Mouse (Mus musculus) ES-E14 (cell line): ENCODE measurements around the gene Nrcam. TPM values are rescaled to one million over a fixed set of nuclear protein-coding genes. Genes with fewer than 3 reads are reported as not detected.

Experiments
- DNase-seq: peaks from one replicate; pipeline ENCODE4 v3.0.0-alpha.2; 2013; ENCODE audit warnings: low read depth, low spot score
- H3K27ac ChIP-seq: 2 replicates; pipeline ENCODE4 v1.5.1; 2012; ENCODE audit warnings: low read depth, mild to moderate bottlenecking, low read length, moderate library complexity, mixed read lengths; ENCODE audit not compliant: poor library complexity, insufficient read depth, severe bottlenecking
- H3K36me3 ChIP-seq: 2 replicates; pipeline ENCODE4 v1.6.1; 2012; ENCODE audit warnings: mild to moderate bottlenecking, low read length, moderate library complexity, mixed read lengths; ENCODE audit not compliant: control insufficient read depth, poor library complexity, insufficient read depth, severe bottlenecking
- H3K4me1 ChIP-seq, 2 experiments: fragments of 150-350 bp in 1 of 2; sonication (generic) in 1 of 2; 2 replicates each; pipeline ENCODE4 v1.6.1; 2012; ENCODE audit warnings: low read length in 2 of 2, mild to moderate bottlenecking in 1 of 2, mixed read lengths in 1 of 2; ENCODE audit not compliant: control insufficient read depth in 2 of 2, insufficient read depth in 2 of 2, poor library complexity in 1 of 2
- H3K4me3 ChIP-seq, 2 experiments: fragments of 150-350 bp in 1 of 2; sonication (generic) in 1 of 2; 2 replicates each; pipeline ENCODE4 v1.5.1; 2012; ENCODE audit warnings: low read length in 2 of 2, low read depth in 1 of 2, mild to moderate bottlenecking in 1 of 2, mixed read lengths in 1 of 2; ENCODE audit not compliant: insufficient read depth in 1 of 2, poor library complexity in 1 of 2, severe bottlenecking in 1 of 2
- H3K9ac ChIP-seq: 2 replicates; pipeline ENCODE4 v1.6.1; 2012; ENCODE audit warnings: low read depth, mild to moderate bottlenecking, low read length, mixed read lengths; ENCODE audit not compliant: poor library complexity, insufficient read depth, severe bottlenecking
- H3K9me3 ChIP-seq: fragments of 150-350 bp; sonication (generic); 2 replicates; pipeline ENCODE4 v1.6.1; 2012; ENCODE audit warnings: low read depth, mild to moderate bottlenecking, low read length; ENCODE audit not compliant: control insufficient read depth, insufficient read depth
- CHD2 ChIP-seq: IDR thresholded peaks from 2 replicates; pipeline ENCODE4 v1.6.1; 2014; ENCODE audit warnings: mild to moderate bottlenecking, low read depth, low read length, inconsistent platforms
- HCFC1 ChIP-seq: IDR thresholded peaks from 2 replicates; pipeline ENCODE4 v1.6.1; 2012; ENCODE audit warnings: low read length, inconsistent platforms, borderline replicate concordance; ENCODE audit not compliant: insufficient read depth
- MAFK ChIP-seq: IDR thresholded peaks from 2 replicates; pipeline ENCODE4 v1.6.1; 2014; ENCODE audit warnings: mild to moderate bottlenecking, low read depth, low read length, inconsistent platforms; ENCODE audit not compliant: insufficient read depth
- ZC3H11A ChIP-seq: IDR thresholded peaks from 2 replicates; pipeline ENCODE4 v1.6.1; 2012; ENCODE audit warnings: low read depth, mild to moderate bottlenecking, inconsistent platforms, low read length, borderline replicate concordance
- ZNF384 ChIP-seq: IDR thresholded peaks from 2 replicates; pipeline ENCODE4 v1.6.1; 2012; ENCODE audit warnings: low read depth, low read length, inconsistent platforms
- in situ Hi-C, 2 experiments: fragments of 600-800 bp; cut with MboI; formaldehyde crosslinking; loops; one replicate each; pipeline ENCODE4 v1.15.1; 2025; ENCODE audit warnings: low sequenced_read_pairs in 2 of 2, inconsistent platforms in 1 of 2; ENCODE audit not compliant: unreplicated experiment in 2 of 2
- total RNA-seq: library from RNA; depleted of rRNA; stranded (reverse); fragments of 300-350 nt; gene quantifications from 2 replicates; pipeline ENCODE4 v1.2.3, GENCODE M21; 2012

Gene Nrcam
- total RNA-seq, 1 experiment: 2.9 TPM

DNA sequence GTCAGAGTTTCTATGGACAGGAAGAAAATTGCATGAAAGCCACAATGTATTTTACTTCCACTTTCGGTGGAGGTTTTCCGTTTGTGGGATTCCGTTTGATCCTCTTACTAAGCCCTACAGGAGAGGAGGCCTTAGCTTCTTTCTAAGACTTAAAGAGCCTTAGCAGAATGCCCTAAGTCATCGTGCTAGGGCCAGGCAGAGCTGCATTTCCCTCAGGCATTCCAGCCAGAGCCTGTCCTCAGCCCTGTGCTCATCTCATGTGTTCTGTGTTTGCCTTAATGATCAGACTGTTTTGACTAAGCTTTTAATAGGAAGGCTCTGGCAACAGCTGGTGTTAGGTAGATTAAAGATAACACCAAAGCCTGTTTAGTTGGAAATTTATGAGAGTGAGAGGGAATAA lies 111.5 kb downstream of the Nrcam start:
- in situ Hi-C loops: no loop called here
- no peak for DNase-seq
- Histone ChIP-seq H3K9me3 (no peaks in the 10 kb centered on the region), H3K4me1 (0 out of 4 replicates have a peak, but pooled peaks cover 0 to 2% of the 10 kb centered on the region in 2 experiments), H3K27ac (no peak overlapping the region), H3K36me3 (no peaks in the 10 kb centered on the region), H3K4me3 (no peak overlapping the region), H3K9ac (no peak overlapping the region)
- no peak for TF ChIP-seq ZC3H11A
- no peak for TF ChIP-seq CHD2
- no peak for TF ChIP-seq ZNF384
- TF ChIP-seq HCFC1: no peak
- no peak for TF ChIP-seq MAFK

DNA sequence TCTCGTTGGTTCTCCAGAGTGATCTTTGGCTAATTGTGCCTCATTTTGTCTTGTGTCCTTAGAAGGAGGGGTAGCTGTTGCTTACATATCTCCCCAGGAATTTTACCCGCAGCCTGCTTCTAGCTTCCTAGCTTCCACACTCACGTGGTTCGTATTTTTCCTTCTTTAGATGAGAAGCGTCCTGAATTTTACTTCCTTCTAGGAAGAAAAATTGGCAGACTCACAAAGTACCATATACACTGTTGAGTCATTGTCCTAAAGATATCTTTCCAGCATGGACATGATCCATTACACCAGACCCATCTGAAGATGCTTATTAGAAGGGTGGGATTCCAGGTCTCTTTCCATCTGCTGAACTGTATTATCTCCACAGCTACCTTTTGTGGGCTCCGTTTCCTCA lies 122.2 kb downstream of the Nrcam start:
- Histone ChIP-seq H3K9me3 (no peaks in the 10 kb centered on the region), H3K4me3 (no peak overlapping the region), H3K36me3 (no peaks in the 10 kb centered on the region), H3K9ac (no peak overlapping the region), H3K27ac (no peak overlapping the region), H3K4me1 (no peaks in the 10 kb centered on the region)
- in situ Hi-C loops: no loop called here
- TF ChIP-seq ZNF384 (no peak), MAFK (no peak), CHD2 (no peak), HCFC1 (no peak), ZC3H11A (no peak)
- no peak for DNase-seq

DNA sequence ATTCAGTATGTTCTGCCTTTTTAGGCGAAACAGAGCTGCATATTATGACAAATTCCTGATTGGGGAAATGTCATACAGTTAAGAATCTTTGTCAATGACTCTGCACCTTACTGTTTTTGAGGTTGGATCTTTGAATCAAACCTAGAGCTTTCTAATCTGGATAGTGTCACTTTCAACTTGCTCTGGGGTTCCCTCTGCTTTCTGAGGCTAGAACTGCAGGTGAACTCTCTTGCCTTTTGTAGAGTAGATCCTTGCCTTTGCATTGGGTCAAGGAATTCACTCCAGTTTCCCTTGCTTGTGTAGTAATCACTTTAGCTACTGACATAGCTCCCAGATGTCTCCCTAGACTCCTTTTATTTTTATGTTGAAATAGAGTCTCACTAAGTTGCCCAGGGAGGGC lies 123.1 kb downstream of the Nrcam start:
- H3K27ac ChIP-seq: no peak overlapping the region
- no peaks in the 10 kb centered on the region for H3K9me3 ChIP-seq
- in situ Hi-C loops: no loop called here
- no peak for TF ChIP-seq ZNF384
- no peak for TF ChIP-seq HCFC1
- no peak overlapping the region for H3K4me3 ChIP-seq
- H3K36me3 ChIP-seq: no peaks in the 10 kb centered on the region
- DNase-seq: no peak
- H3K4me1 ChIP-seq: no peaks in the 10 kb centered on the region
- H3K9ac ChIP-seq: no peak overlapping the region

DNA sequence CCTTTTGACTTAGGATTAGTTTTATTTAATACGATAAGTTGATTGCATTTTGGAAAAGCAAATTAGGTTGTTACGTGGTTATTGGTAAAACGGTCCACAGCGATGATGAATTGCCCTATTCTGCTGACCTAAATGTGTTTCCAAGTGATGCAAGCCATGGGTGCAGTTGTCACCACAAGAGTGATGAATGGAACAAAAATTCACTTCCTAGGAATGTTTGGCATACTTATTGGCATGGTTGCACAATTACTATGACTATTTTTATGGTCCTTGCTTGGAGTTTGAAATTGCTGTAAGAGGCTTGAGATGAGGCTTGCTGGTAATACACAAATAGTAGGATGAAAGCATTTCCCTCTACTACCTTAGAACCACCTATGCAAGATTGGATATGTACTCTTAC lies 125.1 kb downstream of the Nrcam start:
- TF ChIP-seq MAFK (no peak), ZC3H11A (no peak), CHD2 (no peak), HCFC1 (no peak), ZNF384 (no peak)
- no peak for DNase-seq

DNA sequence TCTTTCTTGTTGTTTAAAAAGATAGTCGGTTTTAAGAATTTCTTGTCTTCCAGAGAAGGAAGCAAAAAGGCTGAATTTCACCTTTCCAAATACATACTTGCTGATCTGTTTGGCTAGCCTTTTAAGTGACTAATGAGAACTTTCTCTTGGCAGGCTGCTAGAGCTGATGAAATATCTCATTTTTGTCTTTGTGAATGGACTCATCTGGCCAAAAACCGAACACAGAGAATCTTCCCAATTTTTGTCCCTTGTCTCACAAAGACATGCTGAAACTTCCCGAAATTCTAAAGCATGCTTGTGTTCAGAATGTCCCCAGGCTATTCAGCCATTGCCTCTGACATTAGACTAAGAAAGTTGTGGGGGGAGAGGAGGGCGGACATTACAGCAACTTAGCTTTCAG lies 129.3 kb downstream of the Nrcam start:
- H3K9ac ChIP-seq: no peak overlapping the region
- H3K27ac ChIP-seq: no peak overlapping the region
- in situ Hi-C loops: no loop called here
- no peak overlapping the region for H3K4me3 ChIP-seq
- DNase-seq: no peak
- no peaks in the 10 kb centered on the region for H3K9me3 ChIP-seq
- H3K36me3 ChIP-seq: no peaks in the 10 kb centered on the region
- no peak for TF ChIP-seq CHD2
- TF ChIP-seq ZNF384: no peak
- no peak for TF ChIP-seq MAFK
- TF ChIP-seq ZC3H11A: no peak
- no peak for TF ChIP-seq HCFC1
- no peaks in the 10 kb centered on the region for H3K4me1 ChIP-seq

More for the DNA sequence above, 125.1 kb downstream of the Nrcam start:
- Histone ChIP-seq H3K9ac (no peak overlapping the region), H3K4me3 (no peak overlapping the region), H3K36me3 (no peaks in the 10 kb centered on the region), H3K9me3 (no peaks in the 10 kb centered on the region), H3K4me1 (no peaks in the 10 kb centered on the region), H3K27ac (no peak overlapping the region)
- in situ Hi-C loops: no loop called here
